Mouse (Mus musculus): ENCODE results near the gene Flt1.

DNA sequence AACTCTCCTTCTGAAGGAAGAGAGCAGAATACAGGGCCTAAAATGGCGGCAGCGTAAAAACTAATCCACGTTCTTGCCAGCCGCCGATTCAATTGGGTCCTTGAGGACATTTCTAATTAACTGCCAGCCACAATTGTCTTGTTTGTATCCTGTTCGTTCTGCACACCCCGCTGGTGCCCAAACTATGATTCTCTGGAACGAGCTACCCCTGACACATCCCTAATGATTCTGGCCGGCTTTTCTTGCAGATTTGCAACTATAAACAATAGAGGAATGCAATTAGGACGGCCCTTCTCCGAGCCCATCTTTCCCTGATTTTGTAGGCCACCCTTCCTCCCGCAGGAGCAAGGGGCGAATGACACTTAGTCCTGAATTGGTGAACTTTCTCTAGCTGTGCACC lies 59.9 kb downstream of the Flt1 start:
- TF ChIP-seq EP300 (IDR thresholded peaks at IDR 0.05; ENCODE audit: insufficient read depth, low read depth, low read length) (no peak), CTCF (IDR thresholded peaks at IDR 0.05) (no peak), POLR2A (IDR thresholded peaks at IDR 0.05; ENCODE audit: insufficient read depth, low read depth, low read length) (no peak)

Measured in heart, adult 2 months (tissue).